Mouse (Mus musculus) erythroblast, embryonic 14.5 days (primary cell): ENCODE data around the gene Tcea3.

Source experiments
- GATA1 ChIP-seq: IDR thresholded peaks from 2 replicates; pipeline ENCODE4 v1.6.1; 2012; ENCODE audit warnings: low read length, inconsistent platforms, mixed read lengths
- TAL1 ChIP-seq: IDR thresholded peaks from 3 replicates; pipeline ENCODE4 v1.6.1; 2012; ENCODE audit warnings: low read length, inconsistent platforms, mixed read lengths

- TF ChIP-seq TAL1 = no peak
- no peak for TF ChIP-seq GATA1
These were observed 7.4 kb upstream of the Tcea3 start for GRCm38 (mm10) chr4:136240123-136240522.
